Mouse (Mus musculus) C2C12 (cell line): ENCODE data around the gene Tbc1d23.

Experiments used
- CEBPB ChIP-seq: IDR thresholded peaks from one replicate; pipeline ENCODE4 v1.6.1; 2011; ENCODE audit warnings: low read depth, mild to moderate bottlenecking, control low read depth, moderate library complexity
- CTCF ChIP-seq: IDR thresholded peaks from one replicate; pipeline ENCODE4 v1.5.1; 2011; ENCODE audit not compliant: control insufficient read depth, insufficient read depth, insufficient read length
- FOSL1 ChIP-seq: IDR thresholded peaks from one replicate; pipeline ENCODE4 v1.8.0; 2011; ENCODE audit warnings: mild to moderate bottlenecking, low read length; ENCODE audit not compliant: poor library complexity, insufficient read depth, severe bottlenecking
- MAX ChIP-seq: IDR thresholded peaks from one replicate; pipeline ENCODE4 v1.6.1; 2011; ENCODE audit warnings: mild to moderate bottlenecking, control low read depth
- MYOD1 ChIP-seq: IDR thresholded peaks from one replicate; pipeline ENCODE4 v1.6.1; 2011; ENCODE audit warnings: low read depth; ENCODE audit not compliant: control insufficient read depth, insufficient read length
- MYOG ChIP-seq: IDR thresholded peaks from one replicate; pipeline ENCODE4 v1.6.1; 2011; ENCODE audit not compliant: control insufficient read depth, insufficient read length; ENCODE audit errors: extremely low read depth
- USF1 ChIP-seq: IDR thresholded peaks from one replicate; pipeline ENCODE4 v1.6.1; 2011; ENCODE audit warnings: low read depth, mild to moderate bottlenecking, control low read depth, moderate library complexity

DNA sequence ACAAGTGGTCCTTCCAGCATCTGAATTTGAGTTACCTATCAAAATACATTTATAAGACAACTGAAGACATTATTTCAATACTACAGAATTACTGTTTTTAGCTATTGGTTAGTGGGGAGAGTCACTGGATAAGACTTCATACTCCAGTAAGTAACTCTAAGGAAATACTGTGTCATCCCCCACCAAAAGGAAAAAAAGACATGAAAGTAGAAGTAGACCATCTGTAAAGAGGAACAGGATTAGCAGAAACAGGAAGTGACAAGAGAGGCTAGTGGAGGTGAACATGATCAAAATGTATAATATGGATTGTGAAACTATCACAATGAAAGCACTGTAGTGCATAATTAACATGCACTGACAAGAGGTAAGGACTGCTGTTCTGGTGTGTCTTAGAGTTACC, 15.3 kb downstream of the Tbc1d23 start:
- TF ChIP-seq CTCF (no peak), USF1 (no peak), FOSL1 (no peak), MAX (no peak), CEBPB (no peak), MYOG (no peak), MYOD1 (no peak)
